Mouse (Mus musculus) neutrophil, adult 59 days (primary cell): ENCODE measurements around the gene Olfr978. TPM values are rescaled to one million over a fixed set of nuclear protein-coding genes. Genes with fewer than 3 reads are reported as not detected.

Source experiments
- total RNA-seq, 2 experiments: library from RNA; stranded (reverse); gene quantifications; 1 replicate in 1 of 2; 2 replicates in 1 of 2; pipeline ENCODE4 v1.2.4; 2023

Gene Olfr978
- not detected for total RNA-seq

GRCm38 (mm10) chr9:39991813-39992212 is at the start of gene Olfr978:
Olfr978 (plus strand) TSS chr9:39992113.

GRCm38 (mm10) chr9:39951946-39952345 is 40.0 kb upstream of the Olfr978 start, which contains the start of gene Olfr975:
Olfr975 (minus strand) TSS chr9:39952046.

GRCm38 (mm10) chr9:39961033-39961432 is 30.9 kb upstream of the Olfr978 start, which contains the start of gene Olfr976:
Olfr976 (minus strand) TSS chr9:39961133.

DNA sequence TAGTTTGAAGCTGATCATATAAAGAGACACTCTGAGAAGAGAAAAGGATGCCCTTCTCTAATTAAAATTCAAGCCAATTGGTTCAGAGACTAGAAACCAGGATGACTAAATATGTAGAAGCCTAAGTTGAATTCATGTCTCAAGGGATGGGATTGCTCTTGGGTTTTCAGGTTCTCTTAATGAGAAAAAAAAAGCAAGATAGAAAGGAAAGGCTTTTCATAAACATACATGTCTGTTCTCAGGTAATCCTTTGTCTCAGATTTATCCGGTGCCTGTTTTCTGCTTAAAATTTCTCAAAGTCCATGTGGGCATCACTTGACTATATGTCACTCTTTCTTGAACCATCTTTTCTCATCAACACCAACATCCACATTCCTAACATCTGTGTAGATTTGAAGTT is 11.5 kb downstream of the Olfr978 start, which contains the start of gene Olfr979:
TSS of gene Olfr979 (minus strand) at position 101 of the 400 bp plus-strand sequence.

GRCm38 (mm10) chr9:40009482-40009881 is 17.6 kb downstream of the Olfr978 start, which contains the start of gene Olfr980:
Olfr980 (minus strand) TSS chr9:40009582.

GRCm38 (mm10) chr9:40021164-40021563 is 29.3 kb downstream of the Olfr978 start, which contains the start of gene Olfr981:
Olfr981 (plus strand) TSS chr9:40021464.

Other genes with a start within 250 kb of the Olfr978 start
- gene Olfr967, start 245.9 kb upstream of the Olfr978 start, total RNA-seq: not detected
- not detected for gene Olfr968, start 208.9 kb upstream of the Olfr978 start, total RNA-seq
- not detected for gene Olfr969, start 201.2 kb upstream of the Olfr978 start, total RNA-seq
- gene Olfr970, start 183.3 kb upstream of the Olfr978 start, total RNA-seq: not detected
- gene Olfr971, start 155.2 kb upstream of the Olfr978 start, total RNA-seq: not detected
- not detected for gene Olfr972, start 125.7 kb upstream of the Olfr978 start, total RNA-seq
- gene Olfr229, start 84.8 kb upstream of the Olfr978 start, total RNA-seq: under 1 TPM in 1 of 2 experiments, not detected in 1; 0.40 TPM
- gene Olfr974, start 54.6 kb upstream of the Olfr978 start, total RNA-seq: not detected
- gene Olfr975, start 40.1 kb upstream of the Olfr978 start, total RNA-seq: not detected
- gene Olfr976, start 31.0 kb upstream of the Olfr978 start, total RNA-seq: not detected
- not detected for gene Olfr979, start 11.4 kb downstream of the Olfr978 start, total RNA-seq
- not detected for gene Olfr980, start 17.5 kb downstream of the Olfr978 start, total RNA-seq
- not detected for gene Olfr981, start 29.4 kb downstream of the Olfr978 start, total RNA-seq
- gene Olfr982, start 81.7 kb downstream of the Olfr978 start, total RNA-seq: not detected
- gene Olfr983, start 101.5 kb downstream of the Olfr978 start, total RNA-seq: not detected
- gene Olfr984, start 122.1 kb downstream of the Olfr978 start, total RNA-seq: under 1 TPM in 1 of 2 experiments, not detected in 1; 0.07 TPM
- gene Olfr985, start 138.1 kb downstream of the Olfr978 start, total RNA-seq: not detected
- not detected for gene Tmem225, start 156.0 kb downstream of the Olfr978 start, total RNA-seq
- gene Olfr986, start 188.8 kb downstream of the Olfr978 start, total RNA-seq: not detected
- under 1 TPM; 0.68 to 0.73 TPM for gene Zfp202, start 200.2 kb downstream of the Olfr978 start, total RNA-seq